In genomic region chr9:78105501-78105932, GRCm38 (mm10) we compare ENCODE assay signal across 20 mouse cellular contexts. TPM values are rescaled to one million over a fixed set of nuclear protein-coding genes. Genes with fewer than 3 reads are reported as not detected.
DNase-seq lines count a peak whose midpoint lies in the region; ATAC-seq lines count a peak whose summit lies in the region.
"Had no signal": no experiment of that assay in that cellular context is flagged by ENCODE, and none has a peak within 500 bp of the region (broad histone marks: within the 10 kb centered on the region; RNA-seq: fewer than 3 reads in every experiment).

No protein-coding gene starts in this region.

- no peak for ATAC-seq in kidney, embryonic 15.5 days (replicated peaks; ENCODE audit: low FRiP score)
- no peak for ATAC-seq in intestine, embryonic 15.5 days
- peak; percentile 36 for ATAC-seq in megakaryocyte progenitor cell, adult 5-6 weeks (replicated peaks; ENCODE audit: poor library complexity)
- ATAC-seq: midbrain, embryonic 16.5 days had no signal

- no peak for DNase-seq in kidney, postnatal 10 days
- DNase-seq in c-Kit-negative CD71-positive TER-119-positive erythroid progenitor cells, embryonic 14.5 days (ENCODE audit: low read depth, low spot score) = peak; percentile 77
- no peak for DNase-seq in layer of hippocampus, postnatal 10 days (ENCODE audit: low spot score in 2 of 2)
- no peak for DNase-seq in adrenal gland, postnatal 14 days
- DNase-seq in layer of hippocampus, postnatal 25 days (ENCODE audit: extremely low spot score in 1 of 2, low spot score in 1 of 2) = no peak
- DNase-seq: cerebellum, adult 8-10 months; kidney, postnatal 4 days; lung, adult 2 months; right cerebral cortex, postnatal 14 days had no signal

- H3K9ac ChIP-seq in kidney, embryonic 15.5 days = no peak overlapping the region
- H3K9ac ChIP-seq in intestine, embryonic 15.5 days = no peak overlapping the region
- H3K9ac ChIP-seq: embryonic facial prominence, embryonic 12.5 days had no signal

- H3K4me3 ChIP-seq in kidney, embryonic 15.5 days (replicated peaks) = no peak overlapping the region
- no peak overlapping the region for H3K4me3 ChIP-seq in intestine, embryonic 15.5 days (replicated peaks)
- H3K4me3 ChIP-seq: embryonic facial prominence, embryonic 12.5 days had no signal

- WGBS in kidney, embryonic 15.5 days = 72% methylated on average over 6 of the region's 6 CpGs
- WGBS in intestine, embryonic 15.5 days = 56% methylated on average over 6 of the region's 6 CpGs

- H3K27ac ChIP-seq in kidney, embryonic 15.5 days = no peak overlapping the region
- peak overlapping the region; percentile 25; the same call in 1 of the 2 replicates for H3K27ac ChIP-seq in intestine, embryonic 15.5 days
- H3K27ac ChIP-seq: embryonic facial prominence, embryonic 12.5 days had no signal

- H3K27me3 ChIP-seq in kidney, embryonic 15.5 days = no peaks in the 10 kb centered on the region
- no peaks in the 10 kb centered on the region for H3K27me3 ChIP-seq in intestine, embryonic 15.5 days (replicated peaks)
- H3K27me3 ChIP-seq: CH12.LX; embryonic facial prominence, embryonic 12.5 days had no signal

- no peaks in the 10 kb centered on the region for H3K9me3 ChIP-seq in kidney, embryonic 15.5 days (replicated peaks)
- no peaks in the 10 kb centered on the region for H3K9me3 ChIP-seq in intestine, embryonic 15.5 days
- H3K9me3 ChIP-seq: embryonic facial prominence, embryonic 12.5 days had no signal

- peaks cover 35% of the 10 kb centered on the region for H3K4me1 ChIP-seq in kidney, embryonic 15.5 days
- peaks cover 5% of the 10 kb centered on the region; the same call in 1 of the 2 replicates for H3K4me1 ChIP-seq in intestine, embryonic 15.5 days (replicated peaks)

- H3K36me3 ChIP-seq in kidney, embryonic 15.5 days = peaks cover 36% of the 10 kb centered on the region
- H3K36me3 ChIP-seq in intestine, embryonic 15.5 days = peaks cover 4% of the 10 kb centered on the region; the same call in 1 of the 2 replicates

- H3K4me2 ChIP-seq in kidney, embryonic 15.5 days = 0 out of 2 replicates have a peak overlapping the region, but pooled peaks have one; percentile 4
- H3K4me2 ChIP-seq in intestine, embryonic 15.5 days (replicated peaks) = no peak overlapping the region
- H3K4me2 ChIP-seq: embryonic facial prominence, embryonic 12.5 days had no signal

RNA-seq across cellular contexts. Expression of gene Fbxo9, which starts 3.3 kb away (rescaled TPM):
- polyA plus RNA-seq in kidney, embryonic 15.5 days (2015; fragmentation: Nextera tagmentation; extraction: Ambion mirVana) = 38.4 and 40.1 TPM in 2 replicates
- polyA plus RNA-seq in intestine, embryonic 15.5 days (2015; fragmentation: Nextera tagmentation; extraction: Ambion mirVana) = 40.9 and 41.2 TPM in 2 replicates
- total RNA-seq in megakaryocyte progenitor cell, adult 5-6 weeks (2015) = 51.1 and 58.3 TPM in 2 replicates
- 48.1 and 61.6 TPM in 2 replicates for total RNA-seq in megakaryocyte progenitor cell, adult 5-6 weeks (2017)
- total RNA-seq in layer of hippocampus, postnatal 10 days (2021) = 100 to 1,000 TPM; 105 to 115 TPM
- 87.2 and 89.9 TPM in 2 replicates for total RNA-seq in adrenal gland, postnatal 14 days (2021)
- 100 to 1,000 TPM in 1 of 2 experiments, 10 to 100 TPM in 1; 96.4 to 102 TPM for total RNA-seq in layer of hippocampus, postnatal 25 days (2021)

RNA-seq across cellular contexts. Expression of gene Ick, which starts 3.5 kb away (rescaled TPM):
- polyA plus RNA-seq in kidney, embryonic 15.5 days (2015; fragmentation: Nextera tagmentation; extraction: Ambion mirVana) = 24.2 and 25.0 TPM in 2 replicates
- polyA plus RNA-seq in intestine, embryonic 15.5 days (2015; fragmentation: Nextera tagmentation; extraction: Ambion mirVana) = 25.7 and 26.3 TPM in 2 replicates
- total RNA-seq in megakaryocyte progenitor cell, adult 5-6 weeks (2015) = 11.0 and 12.4 TPM in 2 replicates
- total RNA-seq in megakaryocyte progenitor cell, adult 5-6 weeks (2017) = 5.1 and 15.3 TPM in 2 replicates
- 10 to 100 TPM; 29.7 to 35.4 TPM for total RNA-seq in layer of hippocampus, postnatal 10 days (2021)
- 20.2 and 21.8 TPM in 2 replicates for total RNA-seq in adrenal gland, postnatal 14 days (2021)
- total RNA-seq in layer of hippocampus, postnatal 25 days (2021) = 10 to 100 TPM; 22.6 to 27.0 TPM

RNA-seq across cellular contexts. Expression of gene Gcm1, which starts 53.8 kb away (rescaled TPM):
- 0.55 and 1.2 TPM in 2 replicates for polyA plus RNA-seq in kidney, embryonic 15.5 days (2015; fragmentation: Nextera tagmentation; extraction: Ambion mirVana)
- polyA plus RNA-seq in intestine, embryonic 15.5 days (2015; fragmentation: Nextera tagmentation; extraction: Ambion mirVana) = not detected in 2 replicates
- total RNA-seq in megakaryocyte progenitor cell, adult 5-6 weeks (2015) = not detected in 2 replicates
- not detected in 2 replicates for total RNA-seq in megakaryocyte progenitor cell, adult 5-6 weeks (2017)
- not detected for total RNA-seq in layer of hippocampus, postnatal 10 days (2021)
- not detected in 2 replicates for total RNA-seq in adrenal gland, postnatal 14 days (2021)
- not detected for total RNA-seq in layer of hippocampus, postnatal 25 days (2021)
- total RNA-seq: adrenal gland, postnatal 25 days; CH12.LX; left cerebral cortex, postnatal 10 days had no signal
- polyA plus RNA-seq: gonadal fat pad, adult 2 months; lung, adult 2 months; midbrain, embryonic 16.5 days; neural tube, embryonic 14.5 days; testis, adult 2 months had no signal
